In the genomic region with DNA sequence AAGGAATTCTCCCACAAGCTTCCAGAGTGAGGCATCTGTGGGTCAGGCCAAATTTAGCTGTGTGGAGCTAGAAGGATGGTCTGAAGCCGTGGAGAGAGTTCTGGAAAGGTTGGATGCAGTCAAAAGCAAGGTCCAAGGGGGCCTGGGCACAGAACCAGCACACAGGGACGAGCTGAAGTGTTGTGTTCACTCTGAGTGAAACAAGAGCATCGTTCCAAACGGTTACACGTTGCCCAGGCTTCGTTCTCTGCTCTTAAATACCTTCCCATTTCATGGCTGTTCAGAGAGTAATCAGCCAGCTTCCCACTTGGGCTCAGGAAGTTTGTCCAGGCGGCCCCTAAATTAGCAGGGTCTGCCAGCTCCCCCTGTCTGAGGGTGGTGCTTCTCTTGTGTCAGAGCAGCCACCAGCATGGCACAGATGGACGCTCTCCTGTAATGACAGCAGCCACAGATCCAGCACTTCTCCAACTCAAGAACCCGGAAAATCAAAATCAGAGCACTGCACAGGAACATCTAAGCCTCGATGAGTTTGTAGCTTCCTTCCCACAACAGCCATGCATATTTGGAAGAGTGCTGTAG, we compare ENCODE assay signal across 16 mouse cellular contexts. TPM values are rescaled to one million over a fixed set of nuclear protein-coding genes. Genes with fewer than 3 reads are reported as not detected.
DNase-seq lines count a peak whose midpoint lies in the region; ATAC-seq and TF ChIP-seq lines count a peak whose summit lies in the region.
"Had no signal": no experiment of that assay in that cellular context is flagged by ENCODE, and none has a peak within 500 bp of the region (broad histone marks: within the 10 kb centered on the region; RNA-seq: fewer than 3 reads in every experiment).

No protein-coding gene starts in this region.

- no peaks in the 10 kb centered on the region for H3K9me3 ChIP-seq in hindbrain, embryonic 13.5 days
- no peaks in the 10 kb centered on the region for H3K9me3 ChIP-seq in hindbrain, embryonic 10.5 days
- H3K9me3 ChIP-seq in hindbrain, embryonic 15.5 days: no peaks in the 10 kb centered on the region
- H3K9me3 ChIP-seq: embryonic facial prominence, embryonic 13.5 days; forebrain, embryonic 10.5 days had no signal

- no peak overlapping the region for H3K9ac ChIP-seq in hindbrain, embryonic 13.5 days
- no peak overlapping the region for H3K9ac ChIP-seq in hindbrain, embryonic 15.5 days
- H3K9ac ChIP-seq: embryonic facial prominence, embryonic 13.5 days had no signal

- no peak for TF ChIP-seq POLR2A in brain, embryonic 14.5 days (IDR thresholded peaks at IDR 0.05; ENCODE audit: borderline replicate concordance, extremely low read depth, insufficient read depth, insufficient read length, poor library complexity, severe bottlenecking)

- H3K27ac ChIP-seq in gastrocnemius, adult 2 months: peak overlapping the region; percentile 93
- H3K27ac ChIP-seq in hindbrain, embryonic 13.5 days: peak overlapping the region; percentile 55
- H3K27ac ChIP-seq in hindbrain, embryonic 10.5 days: no peak overlapping the region
- H3K27ac ChIP-seq in hindbrain, embryonic 15.5 days (replicated peaks): peak overlapping the region; percentile 23; the same call in 1 of the 2 replicates
- H3K27ac ChIP-seq: forebrain, embryonic 10.5 days had no signal

- DNase-seq in gastrocnemius, adult 2 months: no peak
- DNase-seq in gastrocnemius, postnatal 10 days: no peak
- no peak for DNase-seq in hindbrain, embryonic 10.5 days (ENCODE audit: low spot score)
- peak; percentile 44 for DNase-seq in brain, embryonic 14.5 days (ENCODE audit: low read depth)
- DNase-seq in right cerebral cortex, postnatal 36 days (ENCODE audit: low spot score in 2 of 2): no peak
- DNase-seq: adrenal gland, postnatal 36 days; kidney, adult 9 months; lung, postnatal 14 days; right cerebral cortex, postnatal 4 days; thymus, adult 18-20 months had no signal

- no peak overlapping the region for H3K4me2 ChIP-seq in hindbrain, embryonic 13.5 days
- no peak overlapping the region for H3K4me2 ChIP-seq in hindbrain, embryonic 15.5 days
- H3K4me2 ChIP-seq: midbrain, embryonic 11.5 days had no signal

- intact Hi-C loops in gastrocnemius, adult 2 months (cut with DNase I): loop anchor here (2.0 kb wide), 2 partner anchors 33 to 67 kb away; no protein-coding TSS in a partner anchor

- no peak for TF ChIP-seq CTCF in gastrocnemius, adult 2 months (IDR thresholded peaks at IDR 0.05)
- no peak for TF ChIP-seq CTCF in brain, embryonic 14.5 days (IDR thresholded peaks at IDR 0.05; ENCODE audit: borderline replicate concordance, extremely low read depth, insufficient read depth, insufficient read length)

- H3K4me3 ChIP-seq in gastrocnemius, adult 2 months: no peak overlapping the region
- no peak overlapping the region for H3K4me3 ChIP-seq in hindbrain, embryonic 13.5 days
- no peak overlapping the region for H3K4me3 ChIP-seq in hindbrain, embryonic 10.5 days
- H3K4me3 ChIP-seq in hindbrain, embryonic 15.5 days: no peak overlapping the region
- H3K4me3 ChIP-seq: embryonic facial prominence, embryonic 13.5 days; forebrain, embryonic 10.5 days; myocyte had no signal

- ATAC-seq in hindbrain, embryonic 13.5 days (ENCODE audit: low FRiP score): no peak
- ATAC-seq in hindbrain, embryonic 15.5 days (ENCODE audit: low FRiP score, low read depth): no peak

- H3K27me3 ChIP-seq in hindbrain, embryonic 13.5 days: no peaks in the 10 kb centered on the region
- H3K27me3 ChIP-seq in hindbrain, embryonic 10.5 days (ENCODE audit: insufficient read depth, poor library complexity, severe bottlenecking): peaks cover 10% of the 10 kb centered on the region; the same call in 1 of the 2 replicates
- H3K27me3 ChIP-seq in hindbrain, embryonic 15.5 days: no peaks in the 10 kb centered on the region
- H3K27me3 ChIP-seq: embryonic facial prominence, embryonic 13.5 days had no signal

- WGBS in hindbrain, embryonic 13.5 days: 72% methylated on average over 10 of the region's 10 CpGs
- 84% methylated on average over 10 of the region's 10 CpGs for WGBS in hindbrain, embryonic 10.5 days
- WGBS in hindbrain, embryonic 15.5 days: 64% methylated on average over 10 of the region's 10 CpGs

- H3K4me1 ChIP-seq in hindbrain, embryonic 13.5 days (replicated peaks): peaks cover 88% of the 10 kb centered on the region
- peaks cover 69% of the 10 kb centered on the region for H3K4me1 ChIP-seq in hindbrain, embryonic 10.5 days (replicated peaks)
- H3K4me1 ChIP-seq in hindbrain, embryonic 15.5 days (replicated peaks): peaks cover 69% of the 10 kb centered on the region

- H3K36me3 ChIP-seq in hindbrain, embryonic 13.5 days: peaks cover 4% of the 10 kb centered on the region; the same call in 1 of the 2 replicates
- peaks cover 29% of the 10 kb centered on the region for H3K36me3 ChIP-seq in hindbrain, embryonic 10.5 days
- H3K36me3 ChIP-seq in hindbrain, embryonic 15.5 days: no peaks in the 10 kb centered on the region
- H3K36me3 ChIP-seq: embryonic facial prominence, embryonic 13.5 days had no signal

RNA-seq across cellular contexts. Expression of gene Srebf1, which starts 48.7 kb away (rescaled TPM):
- total RNA-seq in gastrocnemius, adult 2 months (2021): 10 to 100 TPM; 27.5 to 43.4 TPM
- 10 to 100 TPM; 24.2 to 29.1 TPM for total RNA-seq in gastrocnemius, postnatal 10 days (2021)
- polyA plus RNA-seq in hindbrain, embryonic 13.5 days (2015; fragmentation: Nextera tagmentation; extraction: Ambion mirVana): 38.2 and 43.9 TPM in 2 replicates
- 45.0 and 55.8 TPM in 2 replicates for polyA plus RNA-seq in hindbrain, embryonic 10.5 days (2016; fragmentation: Nextera tagmentation; extraction: Ambion mirVana)
- polyA plus RNA-seq in brain, embryonic 14.5 days (2012; rRNA removed): 71.9 and 78.9 TPM in 2 replicates
- polyA plus RNA-seq in hindbrain, embryonic 15.5 days (2015; fragmentation: Nextera tagmentation; extraction: Ambion mirVana): 47.7 and 50.9 TPM in 2 replicates
